Mouse (Mus musculus) CH12.LX (cell line): ENCODE measurements at regions not wholly inside any gene's neighbourhood (a gene's known extent, or its start where the extent isn't known, plus 50 kb on each side); places are given as distances from the start of the nearest gene placed in this dataset.

Source experiments
- DNase-seq: peaks from one replicate; pipeline ENCODE4 v3.0.0-alpha.2; 2013; ENCODE audit errors: extremely low read depth
- H3K27ac ChIP-seq: 2 replicates; pipeline ENCODE4 v1.5.1; 2012; ENCODE audit warnings: low read depth, mild to moderate bottlenecking, control low read depth, moderate library complexity; ENCODE audit not compliant: insufficient read depth
- H3K27me3 ChIP-seq: replicated peaks from 2 replicates; pipeline ENCODE3; 2012; ENCODE audit warnings: inconsistent platforms
- H3K36me3 ChIP-seq, 2 experiments: replicated peaks in 1 of 2; 2 replicates each; pipeline versions ENCODE3 to v1.6.1; 2012; ENCODE audit warnings: inconsistent platforms in 1 of 2, low read length in 1 of 2, mild to moderate bottlenecking in 1 of 2, mixed read lengths in 1 of 2, moderate library complexity in 1 of 2; ENCODE audit not compliant: control insufficient read depth in 1 of 2, insufficient read depth in 1 of 2
- H3K4me1 ChIP-seq, 2 experiments: 2 replicates each; pipeline ENCODE4 v1.6.1; 2012; ENCODE audit warnings: inconsistent platforms in 1 of 2, moderate library complexity in 1 of 2; ENCODE audit not compliant: insufficient read depth in 2 of 2, control insufficient read depth in 1 of 2
- H3K4me2 ChIP-seq: 2 replicates; pipeline ENCODE4 v1.6.1; 2012; ENCODE audit warnings: low read depth, mild to moderate bottlenecking, control low read depth; ENCODE audit not compliant: poor library complexity, insufficient read depth, severe bottlenecking
- H3K4me3 ChIP-seq, 3 experiments: fragments of 150-350 bp in 1 of 3; sonication (generic) in 1 of 3; replicated peaks in 1 of 3; 2 replicates each; pipeline versions ENCODE3 to v1.5.1; 2011 to 2012; ENCODE audit warnings: low read depth in 2 of 3, low read length in 2 of 3, mild to moderate bottlenecking in 2 of 3, moderate library complexity in 2 of 3, control low read depth in 1 of 3, improper control_type of control experiment in 1 of 3, inconsistent platforms in 1 of 3, mixed read lengths in 1 of 3; ENCODE audit not compliant: poor library complexity in 1 of 3
- H3K79me2 ChIP-seq: replicated peaks from 2 replicates; pipeline ENCODE4 v1.6.1; 2012; ENCODE audit warnings: mild to moderate bottlenecking, moderate library complexity; ENCODE audit not compliant: control insufficient read depth, poor library complexity, insufficient read depth, severe bottlenecking; ENCODE audit errors: extremely low read depth
- H3K9ac ChIP-seq: 2 replicates; pipeline ENCODE4 v1.6.1; 2012; ENCODE audit warnings: low read depth, mild to moderate bottlenecking, control low read depth, moderate library complexity; ENCODE audit not compliant: insufficient read depth
- H3K9me3 ChIP-seq: replicated peaks from 2 replicates; pipeline ENCODE3; 2012; ENCODE audit warnings: low read length, inconsistent platforms, mixed read lengths
- BHLHE40 ChIP-seq: IDR thresholded peaks from 2 replicates; pipeline ENCODE4 v1.6.1; 2011; ENCODE audit warnings: mild to moderate bottlenecking, low read depth, low read length, improper control_type of control experiment
- CHD1 ChIP-seq: IDR thresholded peaks from 2 replicates; pipeline ENCODE4 v1.6.1; 2012; ENCODE audit warnings: low read depth, low read length, improper control_type of control experiment, inconsistent platforms
- CTCF ChIP-seq, 2 experiments: IDR thresholded peaks in 1 of 2; conservative IDR thresholded peaks in 1 of 2; 2 replicates each; pipeline ENCODE4 v1.5.1; 2011 to 2012; ENCODE audit warnings: low read depth in 2 of 2, low read length in 2 of 2, improper control_type of control experiment in 1 of 2, inconsistent platforms in 1 of 2, mild to moderate bottlenecking in 1 of 2, moderate library complexity in 1 of 2
- E2F4 ChIP-seq: IDR thresholded peaks from 2 replicates; pipeline ENCODE4 v1.6.1; 2011; ENCODE audit warnings: low read depth, low read length, improper control_type of control experiment; ENCODE audit not compliant: insufficient replicate concordance
- EP300 ChIP-seq: IDR thresholded peaks from 2 replicates; pipeline ENCODE4 v1.6.1; 2011; ENCODE audit warnings: low read length, improper control_type of control experiment
- HCFC1 ChIP-seq: IDR thresholded peaks from 2 replicates; pipeline ENCODE4 v1.6.1; 2012; ENCODE audit warnings: low read depth, mild to moderate bottlenecking, inconsistent platforms, low read length, improper control_type of control experiment
- MAX ChIP-seq: IDR thresholded peaks from 2 replicates; pipeline ENCODE4 v1.6.1; 2011; ENCODE audit warnings: low read length, improper control_type of control experiment
- MEF2A ChIP-seq: IDR thresholded peaks from 2 replicates; pipeline ENCODE4 v1.6.1; 2014; ENCODE audit warnings: low read depth, mild to moderate bottlenecking, inconsistent platforms, low read length, improper control_type of control experiment, borderline replicate concordance
- MXI1 ChIP-seq: IDR thresholded peaks from 2 replicates; pipeline ENCODE4 v1.6.1; 2011; ENCODE audit warnings: mild to moderate bottlenecking, low read depth, low read length, improper control_type of control experiment
- POLR2AphosphoS2 ChIP-seq: IDR thresholded peaks from 2 replicates; pipeline ENCODE4 v1.6.1; 2011; ENCODE audit warnings: low read depth, low read length, improper control_type of control experiment
- RAD21 ChIP-seq: IDR thresholded peaks from 2 replicates; pipeline ENCODE4 v1.6.1; 2011; ENCODE audit warnings: low read depth, mild to moderate bottlenecking, low read length, improper control_type of control experiment, moderate library complexity
- SMC3 ChIP-seq: IDR thresholded peaks from 2 replicates; pipeline ENCODE4 v1.6.1; 2011; ENCODE audit warnings: low read depth, low read length, improper control_type of control experiment
- TCF12 ChIP-seq: IDR thresholded peaks from 2 replicates; pipeline ENCODE4 v1.6.1; 2014; ENCODE audit warnings: low read depth, mild to moderate bottlenecking, inconsistent platforms, low read length, improper control_type of control experiment
- USF2 ChIP-seq: conservative IDR thresholded peaks from 2 replicates; pipeline ENCODE4 v1.6.1; 2011; ENCODE audit warnings: low read depth, low read length, improper control_type of control experiment
- ZMIZ1 ChIP-seq: IDR thresholded peaks from 2 replicates; pipeline ENCODE4 v1.6.1; 2012; ENCODE audit warnings: low read depth, mild to moderate bottlenecking, inconsistent platforms, low read length, improper control_type of control experiment
- dilution Hi-C: fragments of 300-500 bp; cut with MboI; formaldehyde crosslinking; loops from 2 replicates; pipeline ENCODE4 v1.14.3; 2020; ENCODE audit warnings: low sequenced_read_pairs; ENCODE audit not compliant: extremely low pct_unique_long_range_greater_than_20kb, extremely low pct_ligation_motif_present
- in situ Hi-C: fragments of 300-500 bp; cut with MboI; formaldehyde crosslinking; loops from 3 replicates; pipeline ENCODE4 v1.14.3; 2019; ENCODE audit warnings: low sequenced_read_pairs, low pct_ligation_motif_present, low pct_unique_long_range_greater_than_20kb, mixed read lengths

DNA sequence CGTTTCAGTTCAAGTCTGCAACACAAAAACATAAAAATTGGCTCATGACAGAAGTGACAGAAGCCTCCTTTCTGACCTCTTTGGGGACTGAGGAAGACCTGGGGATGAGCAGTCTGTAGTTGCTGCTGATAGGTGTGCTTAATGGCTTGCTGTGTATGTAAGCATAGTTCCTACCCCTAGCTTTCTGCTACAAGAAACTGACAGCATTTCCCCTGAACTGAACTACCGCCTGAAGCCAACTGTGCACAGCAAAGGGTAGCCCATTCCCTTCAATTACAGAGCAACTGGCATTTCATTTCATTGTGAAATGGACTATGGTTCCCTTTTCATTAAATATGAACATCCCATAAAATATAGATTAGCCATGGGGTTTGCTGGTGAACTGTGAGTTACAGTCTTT, 54.2 kb upstream of the Slc5a7 start:
- TF ChIP-seq BHLHE40 (no peak), RAD21 (no peak), TCF12 (no peak), POLR2AphosphoS2 (no peak), MEF2A (no peak), HCFC1 (no peak), E2F4 (no peak), USF2 (no peak), CTCF (conservative IDR thresholded peaks at IDR 0.05 in 1 of 2, IDR thresholded peaks at IDR 0.05 in 1 of 2; ENCODE audit: low read depth in 2 of 2, low read length in 2 of 2) (no peak), ZMIZ1 (no peak), MXI1 (no peak), CHD1 (no peak), SMC3 (no peak)
- Histone ChIP-seq H3K4me1 (no peaks in the 10 kb centered on the region), H3K27ac (no peak overlapping the region), H3K9ac (no peak overlapping the region), H3K4me2 (no peak overlapping the region), H3K36me3 (no peaks in the 10 kb centered on the region), H3K79me2 (no peaks in the 10 kb centered on the region), H3K4me3 (no peak overlapping the region), H3K27me3 (no peaks in the 10 kb centered on the region), H3K9me3 (peaks cover under 1% of the 10 kb centered on the region)
- in situ Hi-C loops (no loop called here), dilution Hi-C loops (no loop called here)
- no peak for DNase-seq

DNA sequence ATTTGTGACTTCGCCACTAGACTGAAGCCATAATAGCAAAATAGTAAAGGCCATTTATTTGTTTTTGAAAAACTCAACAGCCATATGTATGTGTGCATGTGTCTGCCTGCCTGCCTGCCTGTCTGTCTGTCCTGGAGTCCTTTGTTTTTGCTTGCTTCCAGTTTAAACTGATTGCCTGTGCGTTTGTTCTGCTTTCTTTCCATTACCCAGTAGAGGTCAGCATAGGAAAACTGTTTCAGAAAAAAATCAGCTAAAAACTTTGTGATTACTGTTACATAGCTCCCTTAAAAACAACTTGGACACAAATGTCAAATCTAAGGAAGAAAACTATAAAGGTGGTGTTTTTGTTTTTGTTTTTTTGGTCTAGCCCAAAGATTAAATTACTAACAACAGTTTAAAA, 52.0 kb upstream of the Slc5a7 start:
- DNase-seq, result no peak
- Histone ChIP-seq H3K27me3 (no peaks in the 10 kb centered on the region), H3K4me1 (no peaks in the 10 kb centered on the region), H3K4me3 (no peak overlapping the region), H3K36me3 (no peaks in the 10 kb centered on the region), H3K27ac (no peak overlapping the region), H3K79me2 (no peaks in the 10 kb centered on the region), H3K9ac (no peak overlapping the region), H3K4me2 (no peak overlapping the region), H3K9me3 (no peaks in the 10 kb centered on the region)
- in situ Hi-C loops (no loop called here), dilution Hi-C loops (no loop called here)
- peak; percentile 53 for TF ChIP-seq RAD21
- TF ChIP-seq CTCF (conservative IDR thresholded peaks at IDR 0.05 in 1 of 2, IDR thresholded peaks at IDR 0.05 in 1 of 2; ENCODE audit: low read depth in 2 of 2, low read length in 2 of 2), result peak in 1 of 2 experiments; percentile 49; a peak in 2 of 4 replicates
- TF ChIP-seq HCFC1, result no peak
- TF ChIP-seq TCF12, result no peak
- TF ChIP-seq POLR2AphosphoS2, result no peak
- TF ChIP-seq SMC3, result peak; percentile 15; the same call in 1 of the 2 replicates
- TF ChIP-seq MAX, result no peak
- TF ChIP-seq EP300, result no peak
